Mouse (Mus musculus) cortical plate, adult 2 months (tissue): ENCODE data around the gene Smn1.

ENCODE experiments used
- CTCF ChIP-seq: fragments of 200-500 bp; IDR thresholded peaks from 2 replicates; pipeline ENCODE4 v1.5.1; 2011; ENCODE audit warnings: mild to moderate bottlenecking, control low read depth, low read length; ENCODE audit not compliant: insufficient read depth; ENCODE audit errors: extremely low read depth
- POLR2A ChIP-seq: fragments of 200-500 bp; IDR thresholded peaks from 2 replicates; pipeline ENCODE4 v1.6.1; 2011; ENCODE audit warnings: mild to moderate bottlenecking, low read length, control low read depth; ENCODE audit not compliant: insufficient read depth; ENCODE audit errors: extremely low read depth

DNA sequence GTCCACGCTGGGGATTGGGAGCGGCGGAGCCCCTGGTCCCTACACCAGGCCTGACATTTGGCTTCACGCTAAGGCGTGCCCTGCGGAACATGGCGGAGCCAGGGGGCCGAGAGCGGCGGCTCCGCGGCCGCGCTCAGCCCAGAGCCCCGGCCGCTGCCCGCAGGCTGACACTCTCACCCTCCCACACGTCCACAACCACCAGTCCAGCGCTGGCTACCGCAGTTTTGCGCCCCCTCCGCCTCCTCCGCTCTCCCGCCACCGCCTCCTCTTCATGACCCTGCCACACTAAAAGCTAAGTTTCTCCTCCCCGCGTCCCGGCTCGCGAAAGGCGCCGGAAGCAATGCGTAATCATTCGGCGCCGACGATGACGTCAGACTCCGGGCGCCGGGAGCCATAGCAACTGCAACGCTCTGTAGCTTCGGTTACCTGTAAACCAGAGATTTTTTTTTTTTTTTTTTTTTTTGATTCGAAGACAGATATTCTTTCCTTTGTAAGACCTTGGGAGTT lies 20.9 kb upstream of the Smn1 start, which contains the start of gene Bdp1:
- peak; percentile 72 for TF ChIP-seq POLR2A
- no peak for TF ChIP-seq CTCF
